Mouse (Mus musculus): ENCODE data around the gene Rtn3. TPM values are rescaled to one million over a fixed set of nuclear protein-coding genes. Genes with fewer than 3 reads are reported as not detected.

Rtn3 gene
- polyA plus RNA-seq, 1 experiment from 2014 or later: 134 TPM

GRCm38 (mm10) chr19:7434887-7435286 is 48.2 kb downstream of the Rtn3 start:
- Histone ChIP-seq H3K4me1 (replicated peaks; ENCODE audit: control insufficient read depth, insufficient read depth, low read length) (no peaks in the 10 kb centered on the region), H3K27me3 (replicated peaks; ENCODE audit: control insufficient read depth, insufficient read depth, low read length) (no peaks in the 10 kb centered on the region), H3K9me3 (ENCODE audit: control insufficient read depth) (no peaks in the 10 kb centered on the region), H3K4me2 (replicated peaks; ENCODE audit: low read depth) (no peak overlapping the region), H3K9ac (ENCODE audit: low read depth, low read length) (0 out of 2 replicates have a peak overlapping the region, but pooled peaks have one; percentile 22), H3K36me3 (ENCODE audit: control insufficient read depth, insufficient read depth) (peaks cover 40% of the 10 kb centered on the region), H3K4me3 (ENCODE audit: low read depth, low read length) (no peak overlapping the region), H3K27ac (ENCODE audit: low read depth, low read length) (no peak overlapping the region)
- TF ChIP-seq CTCF (IDR thresholded peaks at IDR 0.05; ENCODE audit: low read depth): no peak
- ATAC-seq: no peak
- WGBS: 95% methylated on average over 2 of the region's 2 CpGs

DNA sequence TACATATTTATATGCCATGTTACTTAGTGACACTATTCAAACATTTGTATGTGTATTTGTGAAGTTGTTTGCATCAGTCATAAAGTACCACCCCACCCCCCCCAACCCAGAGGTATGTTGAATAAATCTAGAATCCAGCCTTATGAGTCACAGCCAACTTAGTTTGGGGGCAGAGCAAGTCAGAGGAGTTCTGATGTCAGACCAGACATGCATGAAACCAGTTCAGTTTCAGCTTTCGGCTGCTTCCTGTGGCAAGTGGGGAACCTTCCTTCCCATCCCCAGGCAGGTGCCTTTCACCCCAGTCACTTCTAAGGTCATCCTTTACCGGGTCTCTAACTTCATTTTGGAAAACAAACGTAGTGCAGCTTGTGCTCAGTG is 57.7 kb downstream of the Rtn3 start:
- Histone ChIP-seq H3K4me1 (replicated peaks; ENCODE audit: control insufficient read depth, insufficient read depth, low read length) (peaks cover 13% of the 10 kb centered on the region; the same call in 1 of the 2 replicates), H3K27me3 (replicated peaks; ENCODE audit: control insufficient read depth, insufficient read depth, low read length) (no peaks in the 10 kb centered on the region), H3K4me3 (ENCODE audit: low read depth, low read length) (no peak overlapping the region), H3K36me3 (ENCODE audit: control insufficient read depth, insufficient read depth) (peaks cover 48% of the 10 kb centered on the region), H3K9me3 (ENCODE audit: control insufficient read depth) (no peaks in the 10 kb centered on the region), H3K27ac (ENCODE audit: low read depth, low read length) (no peak overlapping the region), H3K9ac (ENCODE audit: low read depth, low read length) (no peak overlapping the region), H3K4me2 (replicated peaks; ENCODE audit: low read depth) (no peak overlapping the region)
- TF ChIP-seq CTCF (IDR thresholded peaks at IDR 0.05; ENCODE audit: low read depth): no peak
- WGBS: 50% methylated on average over 3 of the region's 3 CpGs
- ATAC-seq: no peak

DNA sequence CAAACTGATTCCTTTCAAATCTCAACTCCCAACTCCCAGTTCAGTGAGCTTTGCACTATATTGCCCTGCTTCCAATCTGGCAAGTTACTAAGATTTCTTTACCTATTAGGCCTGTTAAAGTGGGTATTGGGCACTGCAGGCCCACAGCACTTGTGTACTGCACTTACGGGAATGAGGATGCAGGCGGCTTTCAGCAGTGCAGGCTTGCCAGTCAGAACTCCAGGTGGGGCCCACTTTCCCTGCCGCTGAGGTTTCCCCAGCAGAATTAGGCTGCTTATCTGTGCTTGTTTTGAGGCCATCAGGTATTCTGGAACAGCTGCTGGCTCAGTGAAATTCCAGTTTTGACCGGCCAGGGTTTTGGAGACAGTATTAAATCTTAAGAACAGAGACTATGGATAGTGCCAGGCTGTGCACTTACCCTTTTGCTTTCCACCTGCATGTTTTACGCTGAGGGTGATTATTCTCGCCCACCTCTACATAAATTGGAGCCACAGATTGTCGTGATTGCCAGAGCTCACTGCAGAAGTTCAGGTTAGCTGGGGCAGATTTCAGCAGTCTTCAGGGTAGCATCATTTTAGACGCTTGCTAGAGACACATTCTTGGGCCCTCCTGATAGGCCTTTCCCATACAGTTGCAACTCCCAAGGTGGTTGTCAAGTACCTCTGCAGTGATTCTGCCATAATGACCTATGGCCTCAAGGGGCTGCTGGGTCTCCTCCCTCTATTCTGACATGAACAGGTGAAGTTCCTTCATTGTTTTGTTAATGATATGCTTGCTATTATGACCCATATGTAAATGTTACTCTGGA is 58.3 kb downstream of the Rtn3 start:
- Histone ChIP-seq H3K27me3 (replicated peaks; ENCODE audit: control insufficient read depth, insufficient read depth, low read length) (no peaks in the 10 kb centered on the region), H3K4me2 (replicated peaks; ENCODE audit: low read depth) (no peak overlapping the region), H3K4me3 (ENCODE audit: low read depth, low read length) (no peak overlapping the region), H3K9me3 (ENCODE audit: control insufficient read depth) (no peaks in the 10 kb centered on the region), H3K27ac (ENCODE audit: low read depth, low read length) (no peak overlapping the region), H3K36me3 (ENCODE audit: control insufficient read depth, insufficient read depth) (peaks cover 49% of the 10 kb centered on the region), H3K9ac (ENCODE audit: low read depth, low read length) (no peak overlapping the region), H3K4me1 (replicated peaks; ENCODE audit: control insufficient read depth, insufficient read depth, low read length) (peaks cover 13% of the 10 kb centered on the region; the same call in 1 of the 2 replicates)
- 60% methylated on average over 8 of the region's 8 CpGs for WGBS
- no peak for TF ChIP-seq CTCF (IDR thresholded peaks at IDR 0.05; ENCODE audit: low read depth)
- no peak for ATAC-seq

DNA sequence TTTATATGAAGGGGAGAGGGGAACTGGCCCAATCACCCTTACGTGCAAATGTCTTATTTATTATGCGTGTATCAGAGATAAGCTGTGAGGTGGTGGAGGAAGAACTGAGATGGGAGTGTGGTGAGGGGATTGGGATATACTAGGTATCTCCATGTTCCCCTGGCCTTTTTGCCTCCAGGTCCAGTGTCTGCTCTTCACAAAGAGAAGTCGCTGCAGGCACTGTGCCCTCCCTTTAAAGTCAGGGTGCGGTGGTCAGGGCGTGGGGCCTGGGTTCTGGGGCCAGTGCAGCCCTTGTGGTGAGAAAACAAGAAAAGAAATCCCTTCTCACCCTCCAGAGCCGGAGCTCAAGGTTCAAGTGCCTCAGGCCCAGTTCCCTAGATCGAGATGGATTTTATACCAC is 59.0 kb downstream of the Rtn3 start:
- Histone ChIP-seq H3K27ac (ENCODE audit: low read depth, low read length) (no peak overlapping the region), H3K4me3 (ENCODE audit: low read depth, low read length) (no peak overlapping the region), H3K9me3 (ENCODE audit: control insufficient read depth) (no peaks in the 10 kb centered on the region), H3K4me2 (replicated peaks; ENCODE audit: low read depth) (no peak overlapping the region), H3K36me3 (ENCODE audit: control insufficient read depth, insufficient read depth) (peaks cover 43% of the 10 kb centered on the region), H3K27me3 (replicated peaks; ENCODE audit: control insufficient read depth, insufficient read depth, low read length) (no peaks in the 10 kb centered on the region), H3K9ac (ENCODE audit: low read depth, low read length) (no peak overlapping the region), H3K4me1 (replicated peaks; ENCODE audit: control insufficient read depth, insufficient read depth, low read length) (peaks cover 17% of the 10 kb centered on the region; the same call in 1 of the 2 replicates)
- no peak for ATAC-seq
- TF ChIP-seq CTCF (IDR thresholded peaks at IDR 0.05; ENCODE audit: low read depth): no peak
- whole genome bisulfite sequencing: 66% methylated on average over 7 of the region's 7 CpGs

- no peaks in the 10 kb centered on the region for H3K27me3 ChIP-seq (replicated peaks; ENCODE audit: control insufficient read depth, insufficient read depth, low read length)
- no peak overlapping the region for H3K27ac ChIP-seq (ENCODE audit: low read depth, low read length)
- no peak; the same call in 1 of the 2 replicates for ATAC-seq
- WGBS: 44% methylated on average over 15 of the region's 16 CpGs
- H3K36me3 ChIP-seq (ENCODE audit: control insufficient read depth, insufficient read depth): peaks cover 43% of the 10 kb centered on the region
- H3K4me3 ChIP-seq (ENCODE audit: low read depth, low read length): peak overlapping the region; percentile 21; the same call in 1 of the 2 replicates
- TF ChIP-seq CTCF (IDR thresholded peaks at IDR 0.05; ENCODE audit: low read depth): no peak
- peaks cover 17% of the 10 kb centered on the region; the same call in 1 of the 2 replicates for H3K4me1 ChIP-seq (replicated peaks; ENCODE audit: control insufficient read depth, insufficient read depth, low read length)
- H3K4me2 ChIP-seq (replicated peaks; ENCODE audit: low read depth): peak overlapping the region; percentile 60
- 0 out of 2 replicates have a peak overlapping the region, but pooled peaks have one; percentile 26 for H3K9ac ChIP-seq (ENCODE audit: low read depth, low read length)
- no peaks in the 10 kb centered on the region for H3K9me3 ChIP-seq (ENCODE audit: control insufficient read depth)
These were observed 59.4 kb downstream of the Rtn3 start for GRCm38 (mm10) chr19:7423656-7424030.

- H3K27me3 ChIP-seq (replicated peaks; ENCODE audit: control insufficient read depth, insufficient read depth, low read length): no peaks in the 10 kb centered on the region
- peak overlapping the region; percentile 35; the same call in 1 of the 2 replicates for H3K27ac ChIP-seq (ENCODE audit: low read depth, low read length)
- H3K9me3 ChIP-seq (ENCODE audit: control insufficient read depth): no peaks in the 10 kb centered on the region
- TF ChIP-seq CTCF (IDR thresholded peaks at IDR 0.05; ENCODE audit: low read depth): 0 out of 2 replicates have a peak, but pooled peaks have one; percentile 6
- H3K36me3 ChIP-seq (ENCODE audit: control insufficient read depth, insufficient read depth): peaks cover 39% of the 10 kb centered on the region
- H3K4me2 ChIP-seq (replicated peaks; ENCODE audit: low read depth): peak overlapping the region; percentile 60
- H3K4me1 ChIP-seq (replicated peaks; ENCODE audit: control insufficient read depth, insufficient read depth, low read length): peaks cover 17% of the 10 kb centered on the region; the same call in 1 of the 2 replicates
- peak; percentile 58 for ATAC-seq
- H3K9ac ChIP-seq (ENCODE audit: low read depth, low read length): 0 out of 2 replicates have a peak overlapping the region, but pooled peaks have one; percentile 26
- 31% methylated on average over 48 of the region's 51 CpGs for WGBS
- peak overlapping the region; percentile 21 for H3K4me3 ChIP-seq (ENCODE audit: low read depth, low read length)
These were observed 59.9 kb downstream of the Rtn3 start for GRCm38 (mm10) chr19:7423028-7423655.
